Mouse (Mus musculus) heart, postnatal 0 days (tissue): Measurements from ENCODE around the gene Cdc42ep5.

ENCODE experiments used
- CTCF ChIP-seq: IDR thresholded peaks from 2 replicates; pipeline ENCODE4 v1.5.1; 2016; ENCODE audit warnings: antibody characterized with exemption, control low read depth, low read depth
- EP300 ChIP-seq: IDR thresholded peaks from 2 replicates; pipeline ENCODE4 v1.6.1; 2016; ENCODE audit warnings: antibody characterized with exemption, low read depth

- no peak for TF ChIP-seq CTCF
- no peak for TF ChIP-seq EP300
These were observed 21.7 kb downstream of the Cdc42ep5 start for GRCm38 (mm10) chr7:4142796-4143445.
